Mouse (Mus musculus) kidney, embryonic 15.5 days (tissue): ENCODE measurements at regions not wholly inside any gene's neighbourhood (a gene's known extent, or its start where the extent isn't known, plus 50 kb on each side); places are given as distances from the start of the nearest gene placed in this dataset. TPM values are rescaled to one million over a fixed set of nuclear protein-coding genes. Genes with fewer than 3 reads are reported as not detected.

Experiments used
- microRNA-seq: library from miRNA; unstranded; fragments of <30 nt; microRNA quantifications from one replicate; pipeline ENCODE4, GENCODE M21; 2016

Small RNA genes in the stretch of these regions (microRNA-seq; reads per million reads assigned to microRNA genes)
- not detected for gene Gm24591
